Mouse (Mus musculus): Measurements from ENCODE around the gene Fyn.

The Fyn gene

DNA sequence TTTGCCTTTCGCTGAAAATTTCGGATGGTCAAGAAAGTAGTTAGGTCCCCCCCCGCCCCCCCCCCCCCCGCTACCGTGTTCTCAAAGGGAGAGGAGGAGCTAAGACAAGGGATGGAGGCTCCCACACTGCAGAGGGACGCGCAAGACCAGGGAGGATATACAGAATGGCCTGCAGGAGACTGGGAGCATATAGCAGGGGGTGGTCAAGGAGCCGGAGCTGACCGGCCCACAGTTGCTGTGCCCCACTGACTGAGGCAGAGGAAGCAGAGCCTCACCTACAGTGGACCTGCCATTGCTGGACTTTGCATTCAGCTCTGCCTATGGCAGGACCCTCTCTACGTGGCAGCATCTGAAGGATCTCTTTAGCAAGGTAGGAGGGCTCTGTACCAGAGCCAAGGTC, 10.6 kb downstream of the Fyn start:
- DNase-seq (ENCODE audit: low read depth), result no peak

DNA sequence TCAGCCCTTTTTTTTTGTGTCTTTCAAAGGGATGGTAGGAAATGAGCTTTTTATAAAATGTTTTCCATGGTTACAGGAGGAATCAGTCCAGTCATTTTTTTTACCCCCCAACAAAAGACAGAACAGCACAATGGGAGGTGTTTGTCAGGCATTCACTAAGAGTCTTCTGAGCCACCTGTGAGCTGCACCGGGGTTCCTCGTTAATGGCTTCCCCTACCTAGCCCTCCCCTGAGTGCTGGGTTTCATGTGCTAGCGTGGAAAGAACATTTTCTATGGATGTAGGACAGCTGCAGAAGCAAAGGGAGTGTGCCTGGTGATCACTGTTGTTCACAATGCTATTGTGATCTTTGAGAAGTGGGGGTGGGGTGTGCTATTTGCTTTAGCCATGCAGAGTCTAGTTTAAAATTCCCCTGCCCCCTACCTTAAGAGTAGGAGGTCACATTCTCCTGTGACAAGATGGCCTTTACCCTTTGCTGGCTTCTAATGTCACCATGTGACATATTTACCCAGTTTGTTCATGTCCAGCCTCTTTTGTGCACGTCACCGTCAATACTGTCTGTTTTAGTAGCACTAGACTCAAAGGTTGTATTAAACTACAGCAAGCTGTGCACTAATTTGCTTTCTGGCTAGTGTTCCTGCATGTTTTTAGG, 11.2 kb downstream of the Fyn start:
- DNase-seq (ENCODE audit: low read depth), result no peak

GRCm38 (mm10) chr10:39385259-39385658, 16.6 kb downstream of the Fyn start:
- no peak for DNase-seq (ENCODE audit: low read depth)

GRCm38 (mm10) chr10:39386203-39386602, 17.5 kb downstream of the Fyn start:
- no peak for DNase-seq (ENCODE audit: low read depth)

DNA sequence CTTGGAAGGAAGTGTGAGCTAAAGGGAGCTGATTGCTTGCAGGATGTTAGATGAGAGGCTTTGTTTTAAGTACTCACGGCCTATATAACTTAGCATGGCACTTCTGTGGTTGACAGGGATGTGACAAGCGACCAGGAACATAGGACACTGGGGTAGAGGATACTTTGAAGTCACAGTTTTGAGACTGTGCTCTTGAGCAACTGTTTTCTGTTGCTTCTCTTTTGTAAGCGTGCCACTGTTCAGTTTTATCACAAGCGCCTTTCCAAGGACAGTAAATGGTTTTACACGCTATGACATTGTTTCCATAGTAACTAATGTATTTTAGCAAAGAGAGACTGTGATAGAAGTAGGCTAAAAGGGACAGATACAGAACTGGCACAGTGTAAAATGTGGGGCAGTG, 18.4 kb downstream of the Fyn start:
- no peak for DNase-seq (ENCODE audit: low read depth)

DNA sequence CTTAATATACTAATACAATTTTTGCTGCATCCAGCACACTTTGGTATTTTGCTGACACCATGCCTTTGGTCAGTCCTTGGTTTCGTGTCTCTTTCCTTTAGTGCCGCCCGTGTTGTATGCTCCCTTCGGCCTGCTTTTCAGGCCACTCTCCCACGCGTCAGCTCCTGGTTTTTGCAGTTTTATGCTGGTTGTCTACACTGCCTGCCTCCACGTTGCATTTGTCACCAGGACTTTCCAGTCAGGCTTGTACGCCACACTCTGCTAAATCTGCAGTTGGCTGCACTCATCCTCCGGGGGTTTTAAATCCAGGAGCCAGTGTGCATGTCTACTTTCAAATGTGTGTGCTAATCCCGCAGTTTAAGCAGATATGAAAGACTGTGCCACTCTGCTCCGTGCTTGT, 18.9 kb downstream of the Fyn start:
- DNase-seq (ENCODE audit: low read depth), result no peak

GRCm38 (mm10) chr10:39388144-39388543, 19.5 kb downstream of the Fyn start:
- DNase-seq (ENCODE audit: low read depth), result no peak

- no peak for DNase-seq (ENCODE audit: low read depth)
Measured at GRCm38 (mm10) chr10:39389451-39389891, 20.8 kb downstream of the Fyn start.

- DNase-seq (ENCODE audit: low read depth), result no peak
Measured at GRCm38 (mm10) chr10:39390541-39390940, 21.9 kb downstream of the Fyn start.

DNA sequence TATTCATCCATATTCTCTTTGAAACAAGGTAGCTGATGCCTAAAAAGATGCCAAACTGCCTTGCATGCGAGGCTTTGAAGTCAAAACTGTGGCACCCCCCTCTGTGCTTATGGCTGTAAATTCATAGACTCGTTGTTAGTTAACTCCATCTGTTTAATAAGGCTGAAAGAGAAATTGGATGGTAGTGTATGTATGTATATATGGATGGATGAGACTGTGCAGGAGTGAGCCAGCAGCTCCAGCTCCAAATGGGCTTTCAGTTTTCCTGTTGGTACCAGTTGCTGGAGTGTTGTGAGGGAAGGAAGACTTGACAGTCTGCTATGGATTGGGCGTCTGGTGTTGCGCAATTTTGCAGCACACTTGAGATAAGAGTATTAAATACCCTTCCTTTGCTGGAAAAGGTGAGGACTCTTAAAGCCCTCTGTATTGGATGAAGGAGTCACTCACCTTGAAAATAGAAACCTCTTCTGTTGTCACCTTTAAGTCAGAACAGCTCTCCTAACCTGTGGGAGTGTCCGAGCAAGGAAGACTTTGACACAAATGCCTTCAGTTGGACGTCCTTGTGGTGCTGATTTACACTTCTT, 24.3 kb downstream of the Fyn start:
- DNase-seq (ENCODE audit: low read depth), result no peak

GRCm38 (mm10) chr10:39395544-39395943, 26.9 kb downstream of the Fyn start:
- no peak for DNase-seq (ENCODE audit: low read depth)

DNA sequence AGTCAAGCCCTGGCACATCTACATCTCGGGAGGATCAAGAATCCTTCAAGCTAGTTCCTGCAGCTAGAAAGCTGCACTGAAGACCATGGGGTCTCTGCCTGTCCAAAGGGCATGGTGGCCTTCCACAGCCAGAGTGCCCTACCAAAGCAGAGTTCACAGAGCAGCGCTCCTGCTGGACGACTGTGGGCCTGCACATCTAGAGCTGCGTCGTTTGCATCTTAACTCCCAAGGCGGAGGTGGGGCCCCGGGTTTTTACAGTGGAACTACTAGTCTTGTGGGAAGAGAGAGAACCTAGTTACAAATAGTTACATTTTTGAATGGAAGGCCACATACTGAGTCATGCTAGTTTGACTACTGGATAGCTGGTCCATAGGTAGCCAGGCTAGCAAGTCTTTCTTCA, 30.3 kb downstream of the Fyn start:
- no peak for DNase-seq (ENCODE audit: low read depth)

- no peak for DNase-seq (ENCODE audit: low read depth)
Measured at GRCm38 (mm10) chr10:39400155-39400554, 31.5 kb downstream of the Fyn start.

GRCm38 (mm10) chr10:39402487-39402886, 33.8 kb downstream of the Fyn start:
- peak; percentile 82 for DNase-seq (ENCODE audit: low read depth)

DNA sequence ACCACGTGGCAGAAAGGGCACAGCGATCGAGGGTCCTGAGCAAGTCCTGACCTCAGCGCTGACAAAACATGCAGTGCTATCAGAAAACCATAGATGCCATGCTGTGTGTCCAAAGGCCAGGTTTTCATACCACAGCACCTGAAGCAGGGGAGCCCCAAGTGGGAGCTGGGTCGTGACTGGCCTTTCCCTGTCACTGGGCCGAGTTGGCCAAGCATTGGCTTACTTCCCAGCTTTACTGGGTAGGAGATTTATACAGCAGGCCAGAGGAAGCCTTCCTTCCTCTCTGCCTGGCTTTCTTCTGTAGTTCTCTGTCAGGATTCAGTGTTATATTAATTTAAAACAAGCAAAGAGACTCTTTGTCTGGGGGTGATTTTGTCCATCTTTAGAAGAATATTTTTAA, 35.1 kb downstream of the Fyn start:
- DNase-seq (ENCODE audit: low read depth), result no peak

- DNase-seq (ENCODE audit: low read depth), result no peak
Measured at GRCm38 (mm10) chr10:39404175-39404574, 35.5 kb downstream of the Fyn start.

DNA sequence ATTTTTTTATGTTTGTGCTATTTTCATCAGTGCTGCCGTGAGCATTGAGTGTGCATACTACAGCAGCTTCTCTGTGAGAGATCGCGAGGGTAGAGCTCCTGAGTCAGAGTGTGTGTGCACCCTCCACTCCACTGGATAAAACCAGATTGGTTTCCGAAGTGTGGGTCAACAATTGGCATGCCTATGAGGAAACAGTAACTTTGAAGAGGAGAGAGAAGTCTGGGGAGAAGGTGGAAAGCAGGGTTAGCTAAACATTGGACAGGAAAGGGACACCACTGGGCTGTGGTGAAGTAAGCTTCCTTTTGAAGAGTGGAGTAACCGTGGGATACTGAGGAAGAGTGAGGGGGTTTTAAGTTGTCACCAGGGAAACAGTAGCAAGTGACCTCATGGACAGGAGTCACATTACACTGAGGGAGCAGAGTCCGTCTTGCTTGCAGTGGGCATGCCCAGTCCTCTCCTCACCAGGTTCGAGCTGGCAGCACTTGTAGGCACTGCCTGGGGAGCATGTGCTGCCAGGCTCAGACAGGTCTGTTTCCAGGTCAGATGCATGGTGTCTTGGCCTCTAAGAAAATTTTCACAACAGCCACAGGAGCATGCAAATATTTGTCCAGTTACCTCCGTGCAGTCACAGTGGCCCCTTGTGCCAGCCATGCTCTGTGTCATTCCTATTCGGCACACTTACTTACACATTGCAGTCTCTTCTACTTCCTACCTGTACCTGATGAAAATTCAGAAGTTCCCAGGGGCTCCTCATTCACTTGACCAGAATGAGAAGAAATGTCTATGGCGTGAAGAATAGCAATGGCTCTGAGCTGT, 37.5 kb downstream of the Fyn start:
- peak; percentile 54 for DNase-seq (ENCODE audit: low read depth)

DNA sequence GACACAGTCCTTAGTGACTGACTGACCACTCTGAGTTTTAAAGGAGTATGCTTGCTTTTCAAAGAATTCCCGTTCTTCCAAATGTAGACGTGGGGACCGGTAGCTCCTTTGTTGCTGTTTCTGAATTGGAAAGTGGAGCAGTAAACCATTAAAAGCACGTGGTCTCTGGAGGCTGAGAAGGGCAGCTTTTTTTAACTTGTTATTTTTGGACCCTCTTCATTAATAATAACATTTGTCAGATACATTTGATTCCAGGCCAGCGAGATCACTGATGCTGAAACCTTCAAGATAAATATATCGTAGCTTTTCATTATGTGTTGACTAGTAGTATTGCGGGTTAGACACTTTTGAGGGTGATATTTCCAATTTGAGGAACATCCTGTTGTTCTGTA, 38.1 kb downstream of the Fyn start:
- DNase-seq (ENCODE audit: low read depth), result no peak

GRCm38 (mm10) chr10:39407553-39407952, 38.9 kb downstream of the Fyn start:
- DNase-seq (ENCODE audit: low read depth), result peak; percentile 41

DNA sequence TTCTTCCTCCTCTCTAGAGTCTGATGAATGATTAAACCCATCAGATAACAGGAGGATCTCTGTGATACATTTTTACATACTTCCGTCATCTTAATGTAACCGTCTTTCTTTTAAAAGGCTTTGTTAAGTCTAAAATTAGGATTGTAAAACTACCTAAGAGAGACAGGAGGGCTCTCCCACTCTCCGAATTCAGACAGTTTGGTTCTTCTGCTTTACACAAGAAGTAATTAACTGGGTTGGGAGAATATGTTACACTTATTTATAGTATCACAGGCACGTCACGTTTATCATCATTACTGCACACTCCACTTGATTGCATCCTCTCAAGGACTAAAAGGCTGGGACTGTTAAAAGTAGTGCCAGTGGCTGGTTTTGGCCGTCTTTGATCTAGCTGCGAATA, 40.9 kb downstream of the Fyn start:
- no peak for DNase-seq (ENCODE audit: low read depth)

DNA sequence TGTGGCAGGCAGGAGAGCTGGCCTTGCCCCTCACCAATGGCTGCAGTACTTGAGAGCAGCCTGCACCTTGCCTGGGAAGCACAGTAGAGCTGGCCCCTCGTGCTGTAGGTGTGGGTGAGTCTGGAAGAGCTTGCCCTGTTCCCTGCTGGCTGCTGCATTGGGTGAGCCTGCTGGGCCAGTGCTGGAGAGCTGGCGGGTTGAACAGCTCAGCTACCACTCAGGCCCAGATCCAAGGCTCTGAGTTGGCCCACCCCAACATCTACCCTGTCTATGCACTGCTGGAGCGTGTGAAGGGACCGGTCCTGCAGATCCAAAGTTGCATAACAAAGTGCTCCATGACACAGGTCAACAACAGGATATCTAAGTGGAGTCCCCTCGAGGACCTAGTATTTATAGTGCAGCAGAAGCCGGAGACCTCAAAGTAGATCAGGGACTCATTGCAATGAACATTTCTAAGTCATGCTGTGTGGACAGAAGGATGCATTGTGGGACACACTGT, 41.5 kb downstream of the Fyn start:
- DNase-seq (ENCODE audit: low read depth), result no peak

GRCm38 (mm10) chr10:39411857-39412559, 43.4 kb downstream of the Fyn start:
- peak; percentile 68 for DNase-seq (ENCODE audit: low read depth)

Data from 416B (cell line).